Mouse (Mus musculus): ENCODE data around the gene Rnf5. TPM values are rescaled to one million over a fixed set of nuclear protein-coding genes. Genes with fewer than 3 reads are reported as not detected.
A peak's percentile ranks its signal among the peaks of the same experiment; 100 is the strongest.

Gene Rnf5
- total RNA-seq, 2 experiments from 2014 or later: 74.2 to 75.9 TPM

DNA sequence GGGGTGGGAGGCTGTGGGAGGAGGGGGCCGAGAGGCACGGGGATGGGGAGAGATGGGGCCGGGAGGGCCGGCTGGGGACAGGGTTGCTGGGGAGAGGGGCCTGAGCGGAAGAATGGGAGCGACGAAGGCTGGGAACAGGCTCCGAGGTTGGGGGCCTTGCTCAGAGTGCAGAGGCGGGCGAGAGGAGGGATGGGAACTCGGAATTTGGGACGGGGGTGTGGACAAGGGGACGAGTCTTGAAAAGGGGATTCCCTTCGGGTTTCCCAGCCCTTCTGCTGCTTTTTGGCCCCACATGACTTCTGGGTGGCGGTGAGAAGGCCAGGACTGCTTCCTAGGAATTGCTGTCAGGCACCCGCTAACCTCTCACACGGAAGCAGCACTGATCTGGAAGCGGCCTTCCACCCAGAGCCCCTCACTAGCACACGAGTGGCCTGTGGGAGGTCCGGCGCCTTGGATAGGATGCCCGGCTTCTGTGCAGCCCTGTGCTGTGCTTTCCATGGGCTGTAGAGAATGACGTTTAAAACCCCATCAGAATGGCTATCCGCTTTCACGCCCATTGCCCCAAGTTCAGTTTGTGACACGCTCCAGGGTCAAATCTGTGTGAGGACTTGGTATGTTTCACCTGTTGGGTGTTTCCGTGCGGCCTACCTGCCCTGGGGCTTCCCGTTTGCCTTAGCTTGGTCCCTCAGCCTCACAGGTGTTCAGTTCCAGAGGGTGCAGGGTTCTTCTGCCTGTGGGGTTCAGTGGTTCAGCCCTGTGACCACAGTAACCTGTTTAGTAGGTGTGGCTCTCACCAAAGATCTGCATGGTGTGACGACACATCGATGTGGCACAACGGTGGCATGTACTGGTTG, 2.9 kb upstream of the Rnf5 start:
- no peak for DNase-seq (ENCODE audit: low spot score in 2 of 2)

- peak; percentile 97 to 99 for DNase-seq (ENCODE audit: low spot score in 2 of 2)
Observed at GRCm38 (mm10) chr17:34605609-34606008, 2.1 kb upstream of the Rnf5 start.

DNA sequence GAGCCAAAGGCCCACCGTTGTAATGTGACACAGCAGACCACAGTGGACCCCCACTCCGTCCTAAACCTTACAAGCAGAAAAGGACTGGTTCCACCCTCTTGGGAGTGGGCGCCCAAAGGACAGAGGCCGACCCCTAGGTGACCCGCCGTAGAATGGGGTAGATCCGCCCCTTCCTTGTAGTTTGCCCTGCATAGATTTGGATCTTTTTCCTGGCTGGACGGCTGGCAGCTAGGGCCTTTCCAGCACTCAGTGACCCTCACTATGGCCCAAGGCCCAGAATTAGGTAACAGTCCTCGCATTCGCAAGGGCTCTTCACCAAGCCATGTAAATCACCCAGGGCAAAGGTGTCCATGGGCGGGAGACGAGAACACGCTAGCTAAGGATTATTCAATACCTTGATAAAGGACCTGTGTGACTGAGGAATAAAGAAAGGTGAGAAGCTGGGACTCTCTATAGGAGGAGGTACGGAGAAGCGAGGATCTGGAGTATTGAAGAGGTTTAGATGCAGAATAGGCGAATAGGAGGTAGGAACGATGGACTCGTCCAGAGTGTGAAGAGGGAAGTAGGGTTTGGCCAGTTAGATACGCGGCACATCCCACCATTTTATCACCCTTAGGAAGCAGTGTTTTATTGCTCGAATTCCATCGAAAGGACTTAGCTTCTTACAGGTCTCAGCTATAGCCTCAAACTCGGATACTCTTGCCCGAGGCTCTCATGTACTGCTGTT, 1.2 kb upstream of the Rnf5 start:
- DNase-seq (ENCODE audit: low spot score in 2 of 2): no peak

- peak; percentile 97 for DNase-seq (ENCODE audit: low spot score in 2 of 2)
Observed at GRCm38 (mm10) chr17:34604061-34604508, 595 bp upstream of the Rnf5 start, which contains the start of gene Agpat1. Gene Agpat1, plus strand, starts transcription at chr17:34604262.

DNA sequence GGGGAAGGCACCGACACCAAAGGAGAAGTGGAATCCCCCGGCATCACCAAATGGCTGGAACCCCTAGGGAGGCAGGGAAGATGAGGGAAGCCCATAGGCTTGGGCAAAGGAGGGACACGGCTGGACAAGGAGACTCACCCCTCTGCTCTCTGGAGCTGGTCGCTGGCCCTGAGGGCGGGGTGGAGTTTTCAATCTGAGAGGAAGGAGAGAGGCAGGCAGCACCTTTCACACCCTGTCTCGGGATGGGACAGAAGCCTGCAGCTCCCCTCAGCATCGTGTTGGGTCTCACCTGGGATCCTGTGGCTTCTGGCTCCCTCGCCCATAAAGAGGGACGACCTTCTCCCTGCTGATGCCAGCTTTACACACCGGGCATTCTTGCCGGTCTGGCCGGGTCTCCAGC, 1.7 kb downstream of the Rnf5 start:
- DNase-seq (ENCODE audit: low spot score in 2 of 2): no peak

DNA sequence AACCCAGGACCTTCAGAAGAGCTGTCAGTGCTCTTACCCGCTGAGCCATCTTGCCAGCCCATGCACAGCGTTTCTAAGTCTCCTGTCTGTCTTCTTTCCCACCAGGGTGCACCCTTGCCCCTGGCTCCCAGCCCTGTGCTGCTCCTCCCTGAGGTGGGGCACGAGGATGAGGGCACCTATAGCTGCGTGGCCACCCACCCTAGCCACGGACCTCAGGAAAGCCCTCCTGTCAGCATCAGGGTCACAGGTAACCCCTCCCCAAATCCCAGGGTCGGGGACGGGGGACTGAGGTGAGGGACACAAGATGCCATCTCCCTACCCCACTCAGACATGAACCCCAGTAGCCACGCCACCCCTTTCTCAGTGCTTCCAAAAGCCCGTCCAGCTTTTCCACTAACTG, 3.6 kb downstream of the Rnf5 start:
- no peak for DNase-seq (ENCODE audit: low spot score in 2 of 2)

DNA sequence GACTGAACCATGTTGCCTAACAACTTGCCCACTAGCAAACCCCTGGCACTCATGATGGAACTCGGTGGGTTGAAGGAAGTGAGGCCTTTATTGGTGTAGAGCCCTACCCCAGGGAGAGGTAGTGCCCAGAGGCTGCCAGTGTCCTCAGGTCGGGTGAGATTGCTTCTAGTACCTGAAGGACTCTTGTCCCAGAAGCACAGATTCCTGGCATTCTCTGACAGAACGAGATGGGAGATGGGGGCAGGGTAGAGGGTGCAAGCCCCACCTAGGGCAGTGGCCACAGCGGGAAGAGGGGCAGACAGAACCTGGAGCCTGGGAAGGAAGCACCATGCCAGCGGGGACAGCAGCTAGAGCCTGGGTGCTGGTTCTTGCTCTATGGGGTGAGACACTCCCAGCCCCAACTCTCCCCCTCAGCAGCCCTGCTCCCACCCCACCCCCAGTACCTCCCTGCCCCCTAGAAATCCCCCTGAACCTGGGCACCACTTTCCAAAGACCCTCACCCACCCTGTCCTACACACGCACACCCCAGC, 5.9 kb downstream of the Rnf5 start, which contains the start of gene Ager:
TSS of gene Ager (plus strand) at position 297 of the 530 bp plus-strand sequence.
- DNase-seq (ENCODE audit: low spot score in 2 of 2): no peak

DNA sequence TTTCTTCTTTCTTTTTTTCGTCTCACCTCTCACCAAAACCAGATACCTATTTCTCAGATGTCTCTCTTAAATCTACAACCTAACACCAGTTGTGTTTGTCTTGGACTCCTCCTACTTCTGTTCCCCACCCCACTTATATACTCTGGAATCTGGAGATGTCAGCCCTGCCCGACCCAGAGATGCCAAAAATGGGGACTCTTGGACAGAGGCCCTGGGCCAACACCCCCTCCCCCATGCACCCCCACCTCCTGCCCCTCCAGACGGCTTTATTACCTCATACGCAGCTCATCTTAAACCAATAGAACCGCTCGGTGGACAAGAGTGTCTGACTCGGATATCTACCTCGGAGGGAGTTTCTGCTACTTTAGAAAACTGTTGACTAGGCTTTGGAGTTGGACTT, 7.4 kb downstream of the Rnf5 start:
- no peak for DNase-seq (ENCODE audit: low spot score in 2 of 2)

- DNase-seq (ENCODE audit: low spot score in 2 of 2): no peak
Observed at GRCm38 (mm10) chr17:34593752-34594525, 9.6 kb downstream of the Rnf5 start.

DNA sequence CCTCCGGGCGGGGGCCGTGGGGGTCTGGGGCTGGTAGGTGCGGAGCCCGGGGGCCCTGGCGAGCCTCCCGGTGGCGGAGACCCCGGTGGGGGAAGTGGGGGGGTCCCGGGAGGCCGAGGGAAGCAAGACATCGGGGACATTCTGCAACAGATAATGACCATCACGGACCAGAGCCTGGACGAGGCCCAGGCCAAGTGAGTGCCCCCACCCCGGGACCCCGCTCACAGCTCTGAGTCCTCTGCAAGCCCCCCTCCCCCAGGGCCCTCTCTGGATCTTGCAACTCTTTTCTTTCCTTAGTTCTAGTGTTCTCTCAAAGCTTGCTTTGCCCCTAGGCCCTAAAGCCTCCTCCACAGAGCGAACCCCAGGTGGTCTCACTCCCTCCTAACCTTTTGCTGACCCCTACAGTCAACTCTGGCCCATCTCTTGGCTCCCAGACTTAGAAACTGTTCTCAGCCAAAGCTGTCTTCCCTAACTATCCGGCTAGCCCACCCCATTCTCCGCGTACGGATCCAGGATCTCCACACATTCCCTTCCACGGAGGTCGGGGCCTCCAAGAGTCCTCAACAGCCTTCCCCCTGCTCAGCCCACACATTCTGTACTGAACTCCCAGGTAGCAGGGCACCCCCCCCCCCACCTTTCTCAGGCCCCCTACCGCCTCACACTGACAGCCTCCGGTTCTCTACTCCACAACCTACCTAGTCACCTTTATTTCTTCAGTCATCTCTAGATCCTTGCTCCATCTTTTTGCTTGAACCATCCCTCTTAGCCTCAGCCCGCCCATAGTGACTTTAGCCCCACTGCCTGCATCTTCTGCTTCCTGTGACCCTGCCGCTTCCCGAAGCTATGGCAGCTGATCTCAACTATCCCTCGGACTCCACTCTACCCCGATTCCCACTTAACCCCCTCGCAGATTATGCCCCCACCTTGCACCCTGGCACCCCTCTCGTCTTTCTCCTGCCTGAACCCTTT, 10.6 kb downstream of the Rnf5 start:
- peak in 1 of 2 experiments; percentile 28 for DNase-seq (ENCODE audit: low spot score in 2 of 2)

- DNase-seq (ENCODE audit: low spot score in 2 of 2): peak; percentile 79 to 86
Observed at GRCm38 (mm10) chr17:34591994-34592375, 11.5 kb downstream of the Rnf5 start.

DNA sequence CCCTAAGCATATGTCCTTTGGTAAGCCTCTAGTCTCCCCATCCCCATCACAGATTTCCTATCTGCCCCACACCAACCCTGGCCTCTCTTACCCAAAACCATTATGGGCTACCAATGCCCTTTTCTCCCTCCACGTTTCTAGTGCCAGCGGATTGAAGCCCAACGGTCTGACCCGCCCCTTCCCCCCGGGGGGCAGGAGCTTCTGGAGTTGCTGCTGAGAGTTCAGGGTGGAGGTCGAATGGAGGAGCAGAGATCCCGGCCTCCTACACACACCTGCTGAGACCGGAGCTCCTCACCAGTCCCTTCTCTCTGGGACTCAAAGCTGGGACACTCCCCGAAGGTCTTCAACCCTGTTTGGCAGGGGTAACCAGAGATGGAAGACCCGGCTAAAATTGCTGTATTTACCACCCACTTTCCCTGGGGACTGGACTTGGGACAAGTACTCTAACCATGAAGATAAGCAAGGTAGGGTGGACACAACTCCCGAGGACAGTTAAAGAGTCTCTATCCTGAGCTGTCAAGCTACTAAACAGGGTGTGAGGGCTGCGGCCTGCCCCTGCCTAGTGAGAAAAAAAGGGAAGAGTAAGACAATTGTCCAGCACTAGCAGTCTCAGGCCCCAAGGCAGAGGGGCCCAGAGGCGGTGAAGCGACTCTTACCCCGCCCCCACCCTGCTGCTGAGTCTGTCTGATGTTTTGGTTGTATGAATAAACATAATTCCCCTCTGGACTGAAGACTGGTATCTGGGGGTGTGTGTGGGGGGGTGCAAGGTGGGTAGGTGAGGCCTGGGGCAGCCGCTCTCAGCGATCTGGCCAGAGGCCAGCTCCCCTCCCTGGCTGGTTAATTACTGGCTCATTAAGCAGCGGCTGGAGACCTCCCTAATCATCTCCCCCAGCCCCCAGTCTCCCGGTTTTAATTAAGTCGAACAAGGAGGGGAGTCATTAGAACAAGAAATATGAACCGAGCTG, 12.2 kb downstream of the Rnf5 start, which contains the start of gene Pbx2:
TSS of gene Pbx2 (plus strand) at position 238 of the 965 bp plus-strand sequence.
- no peak for DNase-seq (ENCODE audit: low spot score in 2 of 2)

DNA sequence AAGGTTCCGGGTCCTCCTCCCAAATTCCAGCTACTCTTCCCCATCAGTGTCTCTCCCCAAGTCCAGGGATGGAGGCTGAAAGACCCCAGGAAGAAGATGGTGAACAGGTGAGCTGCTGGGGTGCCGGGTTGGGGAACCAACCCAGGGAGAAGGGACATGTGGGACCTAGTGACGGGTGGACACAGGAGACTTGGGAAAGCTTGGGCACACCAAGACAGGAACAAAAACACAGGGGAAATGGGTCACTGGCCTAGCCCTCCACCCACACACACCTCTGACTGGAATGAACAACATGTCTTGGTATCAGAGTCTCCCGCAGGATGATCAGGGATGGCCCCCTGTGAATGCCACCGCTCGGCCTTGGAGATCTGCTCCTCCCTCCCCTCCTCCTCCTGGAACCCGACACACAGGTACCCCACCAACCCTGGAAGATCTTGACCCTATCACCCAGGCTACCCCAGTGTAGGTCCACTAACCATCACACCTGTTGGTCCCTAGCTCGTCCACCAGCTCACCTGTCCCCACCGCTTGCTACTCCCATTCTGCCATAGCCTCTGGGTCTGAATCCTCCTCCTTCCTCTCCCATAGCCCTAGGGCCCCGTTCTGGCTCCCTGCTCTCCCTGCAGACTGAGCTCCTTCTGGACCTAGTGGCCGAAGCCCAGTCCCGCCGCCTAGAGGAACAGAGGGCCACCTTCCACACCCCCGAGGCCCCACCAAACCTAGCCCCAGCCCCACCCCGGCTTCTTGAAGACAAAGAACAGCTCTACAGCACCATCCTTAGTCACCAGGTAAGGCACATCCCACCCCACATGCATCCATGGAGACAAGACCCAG, 13.1 kb downstream of the Rnf5 start:
- no peak for DNase-seq (ENCODE audit: low spot score in 2 of 2)

DNA sequence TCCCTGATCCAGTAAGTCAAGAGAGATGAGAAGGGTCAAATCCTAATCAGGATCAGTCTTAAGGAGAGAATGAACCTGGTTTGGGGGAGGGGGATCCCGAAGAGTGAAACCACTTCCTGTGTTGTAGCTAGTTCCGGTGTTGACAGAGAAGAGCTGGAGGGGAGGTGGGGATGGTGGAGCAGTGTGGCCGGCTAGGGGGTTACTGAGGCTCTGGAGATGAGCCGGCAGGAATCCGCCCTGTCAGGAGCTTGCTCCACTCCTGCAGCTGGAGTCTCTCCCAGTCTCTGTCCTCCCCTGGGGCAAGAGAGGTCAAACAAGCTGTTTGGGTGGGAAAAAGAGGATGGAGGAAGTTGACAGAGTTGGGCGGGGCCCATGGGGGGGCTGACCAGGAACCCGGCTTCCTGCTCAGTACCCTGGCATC, 13.8 kb downstream of the Rnf5 start, which contains the start of gene Gpsm3:
TSS of gene Gpsm3 (plus strand) at position 126 of the 421 bp plus-strand sequence.
- no peak for DNase-seq (ENCODE audit: low spot score in 2 of 2)

DNA sequence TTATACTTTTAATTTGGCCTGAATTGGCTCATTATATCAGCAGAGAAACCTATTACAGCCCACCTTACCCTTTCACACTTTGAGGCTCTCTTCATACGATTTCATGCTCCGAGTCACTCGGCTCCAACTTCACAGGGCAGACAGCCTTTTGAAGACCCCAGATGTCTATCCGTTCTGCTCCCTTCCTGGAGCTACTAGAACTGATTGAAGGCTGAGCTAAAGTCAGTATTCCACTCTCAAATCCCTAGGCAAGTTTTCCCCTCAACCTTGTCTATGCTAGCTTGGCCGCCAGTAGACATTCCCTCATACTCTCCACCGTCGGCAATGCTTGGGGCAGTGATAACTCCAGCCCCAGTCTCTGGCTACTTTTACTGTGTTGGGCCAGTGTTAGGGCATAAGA, 14.3 kb downstream of the Rnf5 start:
- no peak for DNase-seq (ENCODE audit: low spot score in 2 of 2)

DNA sequence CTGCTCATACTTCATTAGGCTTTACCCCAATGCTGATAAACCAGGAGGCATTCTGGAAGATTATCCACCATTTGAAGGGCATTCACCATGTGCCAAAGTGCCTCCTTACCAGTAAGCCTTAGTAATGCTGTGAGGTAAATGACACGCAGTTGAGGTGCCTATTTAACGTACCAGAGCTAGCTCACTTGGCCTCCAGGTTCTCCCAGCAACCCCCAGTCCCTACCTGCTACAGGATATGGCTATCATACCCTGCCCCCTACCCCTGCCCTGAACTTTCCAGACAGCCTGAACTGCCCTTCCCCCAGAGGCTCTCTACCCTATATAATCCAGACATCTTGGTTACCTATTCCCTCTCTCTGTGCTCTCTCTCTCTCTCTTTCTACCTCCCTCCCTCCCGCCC, 14.7 kb downstream of the Rnf5 start:
- no peak for DNase-seq (ENCODE audit: low spot score in 2 of 2)

DNA sequence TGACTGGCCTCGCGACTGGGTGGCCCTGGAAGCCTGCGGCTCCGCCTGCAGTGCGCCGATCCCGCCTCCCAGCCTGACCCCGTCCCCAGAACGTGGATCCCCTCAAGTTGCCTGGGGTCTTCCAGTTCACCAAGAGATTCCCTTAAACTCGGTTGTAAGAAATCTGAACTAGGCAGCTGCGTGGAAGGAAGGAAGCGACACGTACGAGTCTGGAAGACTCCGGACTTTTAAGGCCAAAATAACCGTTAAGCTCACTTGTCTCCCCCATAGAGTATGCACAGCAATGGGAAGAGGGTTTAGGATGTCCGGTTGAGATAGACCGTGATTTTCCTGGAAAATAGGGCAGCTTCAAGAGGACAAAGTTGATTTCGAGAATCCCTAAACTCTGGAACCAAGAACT, 15.7 kb downstream of the Rnf5 start:
- DNase-seq (ENCODE audit: low spot score in 2 of 2): no peak

DNA sequence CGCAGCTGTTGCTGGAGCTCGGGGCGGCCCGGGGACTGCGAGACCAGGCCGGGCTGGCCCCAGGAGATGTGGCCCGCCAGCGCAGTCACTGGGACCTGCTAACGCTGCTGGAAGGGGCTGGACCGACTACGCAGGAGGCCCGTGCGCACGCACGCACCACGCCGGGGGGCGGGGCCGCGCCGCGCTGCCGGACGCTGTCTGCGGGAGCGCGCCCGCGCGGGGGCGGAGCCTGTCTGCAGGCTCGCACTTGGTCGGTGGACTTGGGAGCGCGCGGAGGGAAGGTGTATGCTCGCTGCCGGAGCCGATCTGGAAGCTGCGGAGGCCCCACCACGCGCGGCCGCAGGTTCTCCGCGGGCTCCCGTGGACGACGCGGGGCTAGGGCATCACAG, 16.1 kb downstream of the Rnf5 start:
- DNase-seq (ENCODE audit: low spot score in 2 of 2): peak; percentile 95 to 99

Measured in left cerebral cortex, adult 18-20 months (tissue).